Mouse (Mus musculus) spleen, adult 2 months (tissue): ENCODE results near the gene Serpind1.

Source experiments
- CTCF ChIP-seq: fragments of 200-500 bp; IDR thresholded peaks from 2 replicates; pipeline ENCODE4 v1.5.1; 2011; ENCODE audit warnings: mild to moderate bottlenecking, inconsistent platforms; ENCODE audit not compliant: insufficient read depth, insufficient read length, insufficient replicate concordance; ENCODE audit errors: extremely low read depth
- POLR2A ChIP-seq: fragments of 200-500 bp; IDR thresholded peaks from 2 replicates; pipeline ENCODE4 v1.6.1; 2011; ENCODE audit warnings: low read depth, low read length, inconsistent platforms

- TF ChIP-seq CTCF = no peak
- TF ChIP-seq POLR2A = no peak
Measured at GRCm38 (mm10) chr16:17283151-17283550, 48.0 kb upstream of the Serpind1 start.
